Mouse (Mus musculus): Measurements from ENCODE around the gene Timp4.

The Timp4 gene

DNA sequence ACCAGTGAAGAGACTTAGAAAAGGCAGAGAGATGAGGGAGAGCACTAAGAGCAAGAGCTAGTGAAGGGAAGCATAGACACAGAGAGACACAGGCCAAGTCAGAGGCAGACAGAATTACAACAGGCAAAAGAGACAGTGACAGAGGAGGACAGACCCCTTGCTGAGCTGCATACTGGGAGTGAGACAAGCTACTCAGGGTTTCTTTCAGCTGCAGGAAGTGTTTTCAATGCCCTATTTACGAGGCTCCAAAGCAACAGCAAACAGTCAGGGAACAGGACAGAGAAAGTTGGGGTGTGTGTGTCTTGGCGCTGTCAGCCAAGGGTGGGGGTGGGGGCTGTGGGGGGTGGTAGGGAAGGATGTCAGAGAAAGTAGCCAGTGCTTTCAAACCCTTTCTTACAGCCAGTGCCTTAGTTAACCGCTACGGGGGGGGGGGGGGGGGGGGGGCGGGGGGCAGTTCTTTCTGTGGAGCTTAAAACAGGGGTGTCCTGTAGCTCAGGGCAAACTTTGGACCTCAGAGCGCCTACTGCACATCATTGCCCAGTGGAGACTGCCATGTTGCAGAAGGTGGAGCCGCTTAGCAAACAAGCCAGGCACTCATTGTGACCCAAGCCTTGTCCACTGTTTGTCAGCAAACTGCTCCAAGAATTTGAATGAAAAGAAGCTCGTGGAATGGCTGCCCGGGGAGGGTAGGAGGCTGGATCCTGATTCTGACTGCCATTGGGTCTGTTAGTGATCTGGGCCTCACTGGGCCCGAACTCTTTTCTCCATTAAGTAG lies at the start of gene Timp4:
Gene Timp4, minus strand, starts transcription at position 107 of the 775 bp plus-strand sequence.
- no peak for DNase-seq

DNA sequence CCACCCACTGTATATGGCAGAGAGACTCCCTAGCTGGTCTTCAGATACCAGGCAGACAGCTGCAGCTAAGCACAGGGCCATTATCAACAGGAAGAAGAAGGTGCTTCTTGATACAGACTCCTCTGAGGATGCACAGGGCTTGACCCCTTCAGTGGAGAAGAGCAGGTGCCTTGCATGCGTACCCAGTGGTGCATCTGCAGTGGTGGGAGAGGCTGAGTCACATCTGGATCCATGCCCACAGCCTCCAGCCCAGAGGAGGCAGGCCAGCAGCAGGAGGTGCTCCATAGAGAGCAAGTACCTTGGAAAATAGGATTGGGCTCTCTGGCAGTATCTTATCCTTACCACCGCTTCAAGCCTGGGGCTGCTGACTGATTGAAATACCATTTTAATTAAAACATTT lies 41.9 kb upstream of the Timp4 start:
- no peak for DNase-seq

DNA sequence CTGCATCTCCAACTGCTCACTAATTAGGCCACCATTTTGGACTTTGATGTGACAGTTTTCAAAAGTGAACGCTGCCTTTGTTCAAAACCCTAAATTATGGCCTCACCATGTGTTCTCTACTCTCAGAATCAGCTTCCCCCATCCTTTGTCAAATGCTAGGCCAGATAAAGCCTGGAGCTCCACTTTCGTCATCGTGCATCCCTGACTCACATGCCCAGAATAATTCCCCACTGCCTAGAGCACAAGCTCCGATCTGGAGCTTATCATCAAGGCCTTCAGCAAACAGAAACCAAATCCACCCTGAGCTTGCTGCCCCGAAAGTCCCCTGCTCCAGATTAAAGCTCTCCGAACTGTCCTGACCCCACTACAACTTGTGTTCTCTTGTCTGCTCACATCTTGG lies 40.6 kb upstream of the Timp4 start:
- DNase-seq = no peak

DNA sequence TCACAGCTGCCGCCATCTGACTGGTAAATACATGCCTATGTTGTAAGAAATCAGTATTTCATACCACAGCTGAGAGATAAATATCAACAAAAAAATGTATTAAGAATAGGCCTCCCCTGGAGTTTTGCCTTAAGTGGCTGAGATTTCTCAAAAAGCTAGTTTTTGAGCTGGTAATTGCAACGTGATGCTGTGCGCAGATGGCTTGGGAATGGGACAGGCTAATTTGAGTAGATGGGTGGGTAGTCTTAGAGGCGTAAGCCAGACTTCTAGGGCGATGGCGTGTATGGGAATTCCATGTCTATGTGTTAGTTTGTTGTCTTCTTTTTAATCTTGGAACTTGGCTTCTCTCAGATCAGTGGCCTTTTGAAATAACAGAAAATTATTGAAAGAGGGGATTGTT lies 39.8 kb upstream of the Timp4 start:
- DNase-seq = no peak

DNA sequence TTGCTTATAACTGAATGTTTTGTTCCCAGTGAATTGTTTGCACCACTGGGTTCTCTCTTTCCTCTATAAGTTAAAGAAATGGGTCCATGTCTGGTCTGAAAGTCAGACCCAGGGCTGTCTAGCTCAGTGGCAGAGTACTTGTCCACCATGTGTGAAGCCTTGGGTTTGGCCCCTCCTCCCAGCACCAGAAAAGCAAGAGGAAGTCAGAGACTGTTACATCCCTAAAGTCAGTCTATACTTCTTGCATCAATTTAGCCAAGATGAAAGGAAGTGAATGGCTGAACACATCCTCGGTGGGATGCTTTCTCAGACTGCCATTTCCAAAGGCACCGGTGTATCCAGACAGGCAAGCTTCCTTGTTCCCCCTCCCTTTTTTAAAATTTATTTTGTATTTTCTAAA lies 39.1 kb upstream of the Timp4 start:
- no peak for DNase-seq

DNA sequence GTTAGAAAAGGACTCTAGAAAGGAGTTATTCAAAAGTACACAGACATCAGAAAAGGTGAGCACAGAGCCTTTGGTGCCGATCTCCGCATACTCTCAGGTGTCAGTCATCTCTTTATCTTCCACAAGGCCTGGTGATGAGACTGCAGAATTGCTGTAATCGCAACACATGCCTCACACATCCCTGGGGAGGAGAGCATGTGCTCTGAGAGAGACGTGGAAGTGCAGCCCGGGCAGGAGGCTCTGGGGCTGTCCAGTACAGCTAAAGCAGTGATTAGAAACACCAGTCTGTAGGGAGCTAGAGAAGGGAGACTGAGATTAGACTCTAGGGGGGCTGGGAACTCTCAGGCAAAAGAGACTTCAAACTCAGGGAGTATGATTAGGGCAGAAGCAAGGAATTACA lies 38.6 kb upstream of the Timp4 start:
- DNase-seq = no peak

DNA sequence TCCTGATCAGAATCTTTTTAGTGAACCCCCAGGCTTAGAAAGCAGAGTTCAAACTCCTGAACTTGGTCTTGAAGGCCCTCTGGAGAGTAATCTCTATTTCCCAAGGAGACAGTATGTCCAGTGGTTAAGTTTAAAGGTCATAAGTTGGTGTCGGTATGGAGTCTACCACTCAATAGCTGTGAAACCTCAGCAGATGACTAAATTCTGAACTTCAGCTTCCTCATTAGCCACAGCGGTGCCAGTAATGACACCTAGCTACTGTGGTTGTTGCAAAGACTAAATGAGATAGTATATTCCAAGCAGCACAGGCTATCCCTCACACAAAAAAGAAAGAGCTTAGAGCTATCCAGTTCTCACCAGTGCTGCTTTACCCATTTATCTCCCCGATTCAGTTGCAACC lies 36.2 kb upstream of the Timp4 start:
- no peak for DNase-seq

DNA sequence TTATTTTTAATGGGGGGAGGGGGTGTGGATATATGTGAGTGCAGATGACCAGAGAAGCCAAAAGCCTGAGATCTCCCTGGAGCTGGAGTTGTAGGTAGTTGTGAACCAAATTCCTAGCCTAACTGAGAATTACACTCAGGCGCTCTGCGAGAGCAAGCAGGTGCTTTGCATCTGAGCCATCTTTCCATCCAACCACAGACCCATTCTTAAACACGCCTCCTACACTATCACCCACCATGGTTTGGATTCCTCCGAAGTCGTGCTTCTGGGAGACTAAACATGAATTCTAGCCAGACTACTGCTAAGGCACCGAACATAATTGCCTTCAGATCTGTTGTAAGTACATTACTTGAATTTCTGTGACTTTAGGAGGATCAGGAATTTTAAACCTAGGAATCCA lies 34.4 kb upstream of the Timp4 start:
- no peak for DNase-seq

DNA sequence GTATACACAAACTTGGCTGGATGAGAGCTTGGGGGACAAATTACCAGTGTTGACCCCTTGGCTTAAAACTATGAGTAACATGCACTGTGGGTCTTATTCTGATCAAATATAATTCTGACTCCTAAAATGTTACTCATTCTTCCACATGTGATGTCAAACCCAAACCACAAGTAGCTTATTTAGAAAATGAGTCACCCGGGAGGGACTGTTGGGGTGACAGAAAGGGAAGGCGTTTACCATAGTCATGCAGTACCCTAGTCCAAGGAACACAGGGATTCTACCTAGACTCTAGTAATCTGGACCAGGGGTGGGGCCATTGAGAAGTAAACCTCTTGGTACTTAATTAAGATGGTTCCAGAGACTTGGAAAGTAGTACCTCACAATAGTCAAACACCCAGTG lies 32.1 kb upstream of the Timp4 start:
- DNase-seq = no peak

DNA sequence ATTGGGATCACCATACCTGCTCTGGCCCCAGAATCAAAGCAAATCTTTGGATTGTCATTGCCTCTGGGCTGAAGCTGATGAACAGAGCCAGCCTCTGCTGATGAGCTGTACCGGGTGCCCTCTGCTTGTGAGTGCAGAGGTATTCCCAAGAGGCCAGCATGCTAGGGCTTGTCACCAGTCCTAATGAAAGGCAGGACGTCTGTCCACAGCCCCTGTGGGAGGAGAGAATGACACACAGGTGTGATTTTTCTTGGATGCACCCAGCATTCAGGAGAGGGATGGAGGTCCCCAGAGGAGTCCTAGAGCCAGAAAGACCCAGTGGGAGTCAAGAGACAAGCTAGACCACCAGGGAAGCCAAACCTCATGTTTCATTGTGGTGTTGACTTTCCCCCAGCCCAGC lies 27.6 kb upstream of the Timp4 start:
- DNase-seq = no peak

DNA sequence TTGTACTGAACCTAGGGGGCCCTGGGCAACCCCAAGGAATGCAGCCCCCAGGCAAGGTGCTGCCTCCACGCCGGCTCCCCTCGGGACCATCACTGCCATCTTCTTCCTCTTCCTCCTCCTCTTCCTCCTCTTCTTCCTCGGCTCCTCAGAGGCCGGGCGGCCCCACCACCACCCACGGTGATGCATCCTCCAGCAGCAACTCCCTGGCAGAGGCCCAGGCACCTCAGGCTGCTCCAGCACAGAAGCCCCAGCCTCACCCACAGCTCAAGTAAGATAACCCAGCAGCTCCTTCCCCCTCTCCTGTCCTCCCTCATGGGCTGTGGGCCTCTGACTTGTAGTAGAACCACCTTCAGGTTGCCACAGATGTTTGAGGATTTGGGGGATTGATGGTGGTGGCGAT lies 26.1 kb upstream of the Timp4 start:
- no peak for DNase-seq

DNA sequence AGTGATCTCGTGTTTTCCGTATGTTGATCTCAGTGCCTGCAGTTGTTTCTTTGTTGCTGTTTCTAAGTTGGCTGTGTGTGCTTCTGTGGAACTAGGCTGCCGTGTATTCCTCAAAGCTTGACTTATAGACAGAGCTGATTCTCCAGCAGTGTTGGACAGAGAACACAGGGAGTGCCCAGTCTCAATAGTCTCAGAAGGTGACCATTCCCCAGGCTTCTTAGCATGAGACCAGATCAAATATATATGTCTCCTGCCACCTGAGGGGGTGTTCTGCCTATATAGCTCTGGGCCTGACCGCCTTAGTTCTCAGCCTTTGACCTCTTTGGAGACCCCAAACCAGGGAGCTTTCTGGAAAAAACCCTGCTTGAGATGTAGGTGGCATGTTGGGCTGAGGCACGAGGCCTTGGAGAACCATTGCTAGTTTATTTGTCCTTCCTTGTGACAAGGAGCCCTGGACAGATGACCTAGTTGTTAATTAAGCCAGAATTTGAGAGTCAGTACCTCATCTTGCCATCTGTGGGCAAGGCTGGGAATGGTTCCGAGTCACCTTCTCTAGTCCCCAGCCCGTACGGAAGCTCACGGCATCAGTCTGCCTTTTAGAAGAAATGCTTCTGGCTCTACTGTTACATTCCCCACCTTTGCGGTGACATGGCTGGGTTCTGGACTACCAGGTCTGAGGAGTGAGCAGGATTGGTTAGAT lies 23.3 kb upstream of the Timp4 start:
- DNase-seq = no peak

DNA sequence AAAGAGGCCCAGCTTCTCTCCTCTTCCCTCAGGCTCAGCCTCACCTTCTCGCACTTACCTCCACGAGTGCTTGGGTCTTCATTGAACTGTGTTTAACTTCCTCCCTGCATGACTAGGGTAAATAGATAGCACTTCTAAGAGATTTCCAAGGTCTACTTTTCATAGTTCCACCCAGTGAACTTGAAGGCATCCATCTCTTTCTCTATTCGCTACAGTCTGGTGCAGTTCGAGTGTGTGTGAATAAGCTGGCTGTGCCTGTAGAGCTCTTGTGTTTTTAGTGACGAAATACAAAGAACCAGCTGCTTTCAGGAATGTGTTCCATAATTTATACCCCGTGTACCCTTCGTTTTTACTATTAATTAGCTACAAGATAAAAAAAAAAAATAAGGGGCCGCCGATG lies 22.7 kb upstream of the Timp4 start:
- DNase-seq = no peak

DNA sequence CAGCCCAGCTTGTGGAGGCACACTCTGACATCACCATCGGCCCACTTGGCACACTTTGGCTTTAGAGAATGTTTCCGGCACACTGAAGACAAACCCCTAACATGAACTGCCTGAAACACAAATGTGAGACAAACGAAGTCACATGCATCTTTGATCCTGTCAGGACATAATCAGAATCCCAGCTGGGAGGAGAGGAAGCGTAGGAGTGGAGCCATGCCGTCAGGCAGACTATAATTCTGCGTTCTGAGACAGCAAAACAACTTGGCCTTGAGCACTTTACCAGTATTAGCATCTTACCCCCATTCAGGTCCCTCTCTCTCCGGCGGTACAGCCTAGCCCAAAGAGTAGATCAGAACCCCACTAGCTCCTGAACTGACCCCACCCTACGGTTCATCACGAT lies 21.3 kb upstream of the Timp4 start:
- DNase-seq = peak in 1 of 2 experiments; percentile 18

DNA sequence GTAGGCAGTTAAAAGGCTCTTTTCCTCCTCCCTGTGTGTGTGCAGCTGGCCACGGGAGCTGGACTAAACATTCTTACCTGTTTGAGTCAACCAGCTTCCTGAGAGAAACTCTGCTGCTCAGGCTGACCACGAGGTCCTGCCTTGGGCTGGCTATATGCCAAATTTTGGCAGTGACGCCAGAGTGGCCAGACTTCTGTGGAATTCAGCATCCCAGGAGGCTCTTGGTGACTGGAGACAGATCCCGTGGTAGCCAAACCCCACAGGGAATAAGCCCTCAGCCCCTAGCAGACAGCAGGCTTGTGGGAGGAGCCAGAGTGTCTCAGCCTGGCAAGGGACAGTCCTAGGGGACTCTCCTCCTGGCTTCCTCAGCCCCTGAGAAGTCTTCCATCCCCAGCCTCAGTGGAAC lies 19.9 kb upstream of the Timp4 start:
- peak; percentile 65 to 77 for DNase-seq

DNA sequence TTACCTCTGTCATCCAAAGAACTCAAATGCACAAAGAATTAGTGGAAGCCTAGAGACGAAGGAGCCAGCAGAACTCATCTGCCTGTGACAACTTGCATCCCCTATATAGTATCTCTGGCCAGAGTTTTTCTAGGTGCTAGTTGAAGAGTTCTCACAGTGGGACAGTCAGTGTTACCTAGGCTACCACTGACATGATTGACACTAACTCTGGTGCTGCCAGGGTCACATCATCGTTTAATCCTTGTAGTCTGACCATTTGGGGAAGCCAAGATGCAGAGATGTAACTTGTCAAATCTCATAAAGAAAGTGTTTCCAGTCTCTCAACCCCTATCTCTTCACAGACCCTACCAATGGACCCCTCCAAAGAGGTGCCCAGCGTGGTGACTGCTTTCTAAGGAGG lies 19.3 kb upstream of the Timp4 start:
- DNase-seq = no peak

DNA sequence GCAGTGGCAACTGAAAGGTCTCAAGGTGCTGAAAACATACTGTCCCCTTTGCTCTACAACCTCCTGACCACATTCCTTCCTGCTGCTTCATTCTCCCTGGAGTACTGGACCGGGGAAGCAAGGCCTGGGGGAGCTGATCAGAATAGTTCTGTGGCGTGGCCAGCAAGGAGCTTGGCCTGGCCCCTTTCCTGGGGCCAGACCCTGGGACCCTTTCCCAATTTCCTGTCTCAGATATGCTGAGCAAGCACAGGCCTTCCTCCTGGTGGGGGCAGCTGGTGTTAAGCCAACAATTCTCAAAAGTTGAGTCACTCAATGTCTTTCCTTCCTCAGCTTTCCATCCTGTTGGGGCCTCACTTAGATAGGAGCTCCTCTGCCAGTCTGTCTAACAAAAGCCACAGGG lies 18.1 kb upstream of the Timp4 start:
- no peak for DNase-seq

DNA sequence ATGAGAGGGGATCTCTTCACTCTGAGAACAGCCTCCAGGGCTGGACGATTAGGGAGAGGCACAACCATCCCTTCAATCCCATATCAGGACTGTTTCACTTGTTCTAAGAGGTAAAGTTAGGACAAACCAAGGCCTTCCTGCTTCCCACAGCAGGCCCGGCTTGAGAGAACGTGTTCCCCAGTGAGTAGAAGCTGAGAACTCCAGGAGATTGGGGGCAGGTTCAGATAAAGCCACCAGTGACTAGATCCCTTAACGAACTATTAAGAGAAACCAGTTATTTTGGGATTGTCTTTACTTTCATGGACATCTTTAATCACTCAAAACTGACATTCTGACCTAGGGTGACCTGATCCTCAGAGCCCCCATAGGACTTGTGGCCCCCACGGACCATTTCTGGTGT lies 17.6 kb upstream of the Timp4 start:
- DNase-seq = no peak

DNA sequence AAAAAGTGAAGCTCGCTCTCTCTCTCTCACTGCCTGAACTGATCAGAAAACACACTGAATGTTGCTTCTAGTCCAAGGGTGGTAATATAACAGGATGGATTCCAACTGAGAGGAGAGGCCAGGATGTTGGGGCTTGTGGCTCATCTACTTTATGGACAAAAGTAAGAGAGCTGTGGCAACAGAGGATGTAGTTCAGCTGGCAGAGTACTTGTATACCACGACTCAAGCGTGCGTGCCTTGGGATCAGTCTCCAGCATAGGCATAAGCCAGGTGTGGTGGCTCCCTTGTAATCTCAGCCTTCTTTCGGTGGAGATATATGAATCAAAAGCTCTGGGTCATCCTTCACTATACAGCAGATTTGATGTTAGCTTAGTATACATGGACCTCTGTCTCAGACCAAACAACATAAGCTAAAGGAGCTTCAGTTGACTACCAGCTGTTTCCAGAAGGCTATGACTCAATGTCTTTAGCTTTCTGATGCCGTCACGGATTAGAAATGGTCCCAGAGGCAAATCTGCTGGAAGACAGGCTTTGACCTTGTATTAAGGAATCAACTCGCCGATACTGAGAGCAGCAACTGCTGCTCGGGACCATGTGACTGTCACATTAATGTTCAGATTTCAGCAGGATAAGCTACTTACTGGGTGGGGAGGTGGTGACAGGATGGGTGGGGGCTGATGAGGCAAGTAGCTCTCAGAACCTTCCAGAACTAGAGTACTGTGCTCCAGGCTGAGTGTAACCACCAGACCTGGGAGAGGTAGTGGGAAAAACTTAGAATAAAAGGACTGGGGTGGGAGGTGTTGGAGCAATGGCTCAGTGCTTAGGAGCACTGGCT lies 16.8 kb upstream of the Timp4 start:
- DNase-seq = no peak

DNA sequence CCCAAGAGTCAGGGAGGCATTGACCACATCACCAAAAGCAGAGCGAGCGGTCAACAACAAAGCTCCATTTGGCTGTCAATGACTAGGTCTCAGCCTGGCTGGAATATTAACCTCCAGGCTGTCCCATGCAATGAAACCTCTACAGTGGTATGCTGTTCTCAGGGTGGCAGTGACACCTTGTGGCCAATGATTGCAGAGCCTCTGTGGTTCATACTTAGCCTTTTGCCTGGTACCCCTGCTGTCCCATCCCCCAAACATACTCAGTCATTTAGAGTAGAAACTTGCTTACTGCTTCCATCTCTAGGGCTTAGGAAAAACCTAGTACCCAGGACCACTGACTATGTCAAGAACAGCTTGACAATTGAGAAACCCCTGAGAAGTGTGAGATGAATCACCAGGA lies 15.9 kb upstream of the Timp4 start:
- peak; percentile 84 for DNase-seq

DNA sequence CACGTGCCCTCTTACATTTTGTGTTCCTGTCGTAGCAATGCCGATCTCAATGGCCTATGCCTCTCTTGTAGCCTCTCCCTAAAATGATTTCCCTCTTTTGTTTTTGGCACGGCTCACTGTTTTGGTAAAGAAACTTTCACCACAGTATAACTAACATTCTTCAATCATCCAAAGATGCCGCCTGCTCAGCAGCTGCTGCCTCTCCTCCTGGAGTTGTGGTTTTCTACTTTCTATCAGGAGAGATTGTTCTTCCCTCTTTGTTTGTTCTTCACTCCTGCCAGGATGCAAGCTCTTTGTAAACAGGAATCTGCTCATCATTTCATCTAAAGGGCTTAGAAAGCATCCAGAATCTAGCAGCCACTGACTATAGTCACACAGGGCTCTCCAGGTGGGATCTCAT lies 14.8 kb upstream of the Timp4 start:
- no peak for DNase-seq

DNA sequence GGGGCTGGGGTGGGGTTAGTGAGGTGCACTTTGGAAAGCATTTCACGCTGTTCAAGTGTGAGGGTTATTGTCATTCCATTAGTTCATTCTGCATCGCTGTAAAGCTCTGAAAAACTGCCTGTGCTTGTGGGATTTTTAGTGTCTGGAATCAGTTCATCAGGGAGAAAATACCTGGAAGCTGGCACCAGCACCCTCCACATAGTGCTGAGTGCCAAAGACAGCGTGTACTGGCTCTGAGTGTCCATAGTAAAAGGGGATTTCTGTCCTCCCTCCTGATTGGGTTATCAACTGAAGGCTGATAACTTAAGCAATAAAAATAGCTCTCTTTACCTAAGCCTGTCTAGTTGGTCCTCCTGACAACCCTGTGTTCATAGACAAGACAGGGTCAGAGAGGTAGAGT lies 8.5 kb upstream of the Timp4 start:
- DNase-seq = no peak

DNA sequence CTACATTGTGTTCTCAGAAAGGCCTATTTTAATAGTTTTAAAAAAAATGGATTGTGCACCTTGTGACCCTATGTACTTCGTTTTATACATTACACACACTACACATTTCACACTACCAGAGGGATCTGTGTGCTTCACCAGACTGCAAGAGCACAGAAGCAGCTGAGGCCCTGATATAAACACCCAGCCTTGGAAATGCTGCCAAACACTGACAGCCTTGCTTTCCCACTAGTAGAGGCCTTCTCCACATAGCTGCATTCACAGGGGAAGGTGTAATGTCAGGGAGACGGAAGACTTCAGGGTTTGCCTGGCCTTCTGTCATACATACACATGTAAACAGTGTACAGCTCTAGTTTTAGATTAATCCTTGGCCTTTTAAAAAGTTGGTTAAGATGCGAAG lies 3.2 kb upstream of the Timp4 start:
- DNase-seq = no peak

DNA sequence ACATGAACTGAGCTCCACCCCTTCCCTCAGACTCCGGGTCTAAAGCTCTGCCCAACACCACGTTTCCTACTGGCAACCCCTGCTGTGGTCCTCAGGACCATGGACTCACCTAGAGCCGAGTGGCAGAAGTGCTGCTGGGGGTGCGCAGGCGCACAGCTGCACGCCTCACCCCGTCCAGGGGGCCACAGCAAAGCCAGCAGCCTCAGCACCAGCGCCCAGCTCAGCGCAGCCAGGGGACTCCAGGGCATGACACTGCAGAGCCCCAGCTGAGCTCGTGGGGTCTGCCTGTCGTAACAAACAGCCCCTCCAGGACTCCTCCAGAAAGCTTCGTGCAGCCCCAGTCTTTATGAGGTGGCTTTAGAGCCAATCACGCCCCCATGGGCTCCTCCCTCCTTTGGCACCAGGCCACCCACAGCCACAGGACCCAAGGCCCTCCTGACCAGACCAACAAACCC lies 447 bp downstream of the Timp4 start:
- peak; percentile 57 for DNase-seq
